Mouse (Mus musculus) intestine, embryonic 15.5 days (tissue): ENCODE results near the gene Gnai3. TPM values are rescaled to one million over a fixed set of nuclear protein-coding genes. Genes with fewer than 3 reads are reported as not detected.

Experiments
- ATAC-seq: fragments of 200-750 bp; cut with Nextera tagmentation; 2 replicates; pipeline ENCODE4 v1.8.0; 2017; ENCODE audit warnings: moderate TSS enrichment, moderate library complexity
- H3K27ac ChIP-seq: fragments of 300-500 bp; sonication (generic); 2 replicates; pipeline ENCODE4 v1.5.1; 2015; ENCODE audit warnings: mild to moderate bottlenecking, inconsistent platforms
- H3K27me3 ChIP-seq: fragments of 300-500 bp; sonication (generic); replicated peaks from 2 replicates; pipeline ENCODE4 v1.6.1; 2015; ENCODE audit warnings: inconsistent platforms
- H3K36me3 ChIP-seq: fragments of 300-500 bp; sonication (generic); 2 replicates; pipeline ENCODE4 v1.6.1; 2015; ENCODE audit warnings: inconsistent platforms
- H3K4me1 ChIP-seq: fragments of 300-500 bp; sonication (generic); replicated peaks from 2 replicates; pipeline ENCODE4 v1.6.1; 2015; ENCODE audit warnings: inconsistent platforms
- H3K4me2 ChIP-seq: fragments of 300-500 bp; sonication (generic); replicated peaks from 2 replicates; pipeline ENCODE4 v1.6.1; 2015; ENCODE audit warnings: mild to moderate bottlenecking, inconsistent platforms
- H3K4me3 ChIP-seq: fragments of 300-500 bp; sonication (generic); replicated peaks from 2 replicates; pipeline ENCODE4 v1.5.1; 2015; ENCODE audit warnings: inconsistent platforms
- H3K9ac ChIP-seq: fragments of 300-500 bp; sonication (generic); 2 replicates; pipeline ENCODE4 v1.6.1; 2015; ENCODE audit warnings: inconsistent platforms
- H3K9me3 ChIP-seq: fragments of 300-500 bp; sonication (generic); 2 replicates; pipeline ENCODE4 v1.6.1; 2016; ENCODE audit warnings: inconsistent platforms
- WGBS: fragments of 180-500 bp; shearing (Covaris S2); methylation state at CpG from one replicate; pipeline ENCODE4 v1.1.7; 2015; 5-methylcytosine and 5-hydroxymethylcytosine counted together
- polyA plus RNA-seq: library from polyadenylated mRNA; unstranded; fragments of >200 nt; fragmentation: Nextera tagmentation; extraction: Ambion mirVana; gene quantifications from 2 replicates; pipeline ENCODE4 v1.2.1, GENCODE M21; 2015

Gnai3 gene
- 165 and 183 TPM in 2 replicates for polyA plus RNA-seq

DNA sequence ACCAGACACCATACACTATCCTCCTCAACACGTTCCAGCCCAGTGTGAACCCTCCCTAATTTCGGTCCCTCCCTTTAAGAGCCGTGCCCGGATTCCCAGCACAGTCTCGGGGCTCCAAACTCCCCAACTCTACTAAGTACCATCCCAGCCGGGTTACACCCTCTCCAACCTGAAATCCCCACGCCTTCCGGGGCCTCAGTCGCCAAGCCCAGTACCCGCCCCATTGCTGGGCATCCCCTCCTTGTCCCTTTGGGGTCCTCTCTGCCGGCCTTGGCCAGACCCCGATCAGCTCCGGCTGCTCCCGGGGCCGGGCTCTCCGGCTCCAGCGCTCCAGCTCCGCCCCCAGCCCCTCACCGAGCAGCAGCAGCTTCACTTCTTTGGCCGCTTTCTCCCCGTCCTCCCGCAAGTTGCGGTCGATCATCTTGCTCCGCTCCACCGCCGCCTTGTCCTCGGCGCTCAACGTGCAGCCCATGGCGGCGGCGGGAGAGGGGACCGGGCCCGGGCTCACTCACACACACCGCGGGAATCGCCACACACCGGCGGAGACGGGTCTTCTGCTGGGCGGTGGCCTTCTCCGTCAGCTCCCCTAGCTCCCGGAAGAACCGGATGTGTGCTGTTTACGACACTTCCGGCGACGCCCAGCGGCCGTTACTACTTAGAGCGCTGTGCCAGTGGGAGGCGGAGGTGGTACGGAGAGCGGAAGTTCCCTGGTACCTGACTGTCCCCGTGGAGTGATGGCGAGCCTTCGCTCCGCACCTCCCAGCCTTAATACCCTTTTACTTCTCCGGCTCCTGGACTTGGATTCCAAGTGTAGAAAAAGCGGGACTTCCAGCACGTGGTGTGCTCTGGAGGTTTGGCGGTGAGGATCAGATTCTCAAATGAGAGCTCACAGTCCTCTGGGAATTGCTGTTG is at the start of gene Gnai3:
Gnai3 (minus strand) TSS at position 613 of the 912 bp plus-strand sequence.
- WGBS, result under 1% methylated on average over 63 of the region's 63 CpGs
- Histone ChIP-seq H3K4me1 (peaks cover 4% of the 10 kb centered on the region; the same call in 1 of the 2 replicates), H3K9ac (peak within 1 kb of the TSS; percentile 95), H3K4me3 (peak within 1 kb of the TSS; percentile 98), H3K4me2 (peak within 1 kb of the TSS; percentile 76), H3K9me3 (no peaks in the 10 kb centered on the region), H3K36me3 (no peaks in the 10 kb centered on the region), H3K27ac (peak within 1 kb of the TSS; percentile 93), H3K27me3 (no peaks in the 10 kb centered on the region)
- ATAC-seq, result peak; percentile 98

- ATAC-seq, result no peak
- Histone ChIP-seq H3K27ac (no peak overlapping the region), H3K9me3 (no peaks in the 10 kb centered on the region), H3K4me3 (no peak overlapping the region), H3K4me2 (no peak overlapping the region), H3K27me3 (no peaks in the 10 kb centered on the region), H3K4me1 (peaks cover 20% of the 10 kb centered on the region), H3K36me3 (no peaks in the 10 kb centered on the region), H3K9ac (no peak overlapping the region)
- WGBS, result 88% methylated on average over 4 of the region's 4 CpGs
Observed at GRCm38 (mm10) chr3:108195287-108195686, 49.3 kb upstream of the Gnai3 start.

- H3K27me3 ChIP-seq, result no peaks in the 10 kb centered on the region
- H3K4me2 ChIP-seq, result no peak overlapping the region
- no peak overlapping the region for H3K4me3 ChIP-seq
- no peaks in the 10 kb centered on the region for H3K9me3 ChIP-seq
- no peak overlapping the region for H3K27ac ChIP-seq
- no peak overlapping the region for H3K9ac ChIP-seq
- WGBS, result 45% methylated on average over 4 of the region's 4 CpGs
- no peaks in the 10 kb centered on the region for H3K36me3 ChIP-seq
- ATAC-seq, result no peak
- H3K4me1 ChIP-seq, result peaks cover 26% of the 10 kb centered on the region
Observed at GRCm38 (mm10) chr3:108193686-108194085, 47.7 kb upstream of the Gnai3 start.

GRCm38 (mm10) chr3:108189897-108190296 is 44.0 kb upstream of the Gnai3 start:
- Histone ChIP-seq H3K4me2 (peak overlapping the region; percentile 29), H3K36me3 (no peaks in the 10 kb centered on the region), H3K4me1 (peaks cover 23% of the 10 kb centered on the region), H3K27ac (0 out of 2 replicates have a peak overlapping the region, but pooled peaks have one; percentile 24), H3K4me3 (no peak overlapping the region), H3K9ac (no peak overlapping the region), H3K27me3 (no peaks in the 10 kb centered on the region), H3K9me3 (no peaks in the 10 kb centered on the region)
- WGBS, result 18% methylated on average over 5 of the region's 5 CpGs
- no peak for ATAC-seq

DNA sequence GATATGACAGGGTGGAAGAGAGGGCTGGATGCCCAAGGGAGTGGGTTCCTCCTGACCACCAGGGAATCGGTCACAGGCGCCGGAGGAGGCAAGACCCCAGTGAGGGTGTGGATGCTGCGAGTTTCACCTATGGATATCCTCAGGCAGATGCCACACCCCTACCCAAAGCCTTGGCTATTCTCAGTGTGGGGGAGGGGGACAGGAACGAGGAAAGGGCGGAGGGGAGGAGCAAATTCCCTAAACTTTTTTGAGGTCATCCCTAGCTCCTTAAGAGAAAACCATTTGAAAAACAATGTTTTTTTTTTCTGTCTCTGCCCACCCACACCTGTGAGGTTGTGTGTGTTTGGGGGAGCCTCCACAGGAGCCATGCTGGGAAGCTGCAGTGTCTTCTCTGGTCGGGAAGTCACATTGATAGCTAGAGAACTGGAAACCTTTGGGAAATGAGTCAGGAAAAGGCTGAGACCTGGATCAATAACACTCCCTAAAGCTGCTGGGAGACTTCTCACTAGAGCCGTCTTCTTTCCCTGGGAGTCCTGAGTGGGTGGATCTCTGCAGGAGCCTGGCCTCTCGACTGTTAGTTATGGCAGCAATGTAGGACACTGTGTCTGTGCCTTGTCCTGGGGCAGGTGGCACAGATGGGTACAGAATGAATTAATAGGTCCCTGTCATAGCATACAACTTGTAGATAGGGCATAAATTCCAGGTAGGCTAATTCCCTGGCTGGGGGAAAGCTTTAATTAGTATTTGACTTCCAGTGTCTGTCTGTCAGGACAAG is 43.0 kb upstream of the Gnai3 start:
- H3K36me3 ChIP-seq, result no peaks in the 10 kb centered on the region
- no peaks in the 10 kb centered on the region for H3K9me3 ChIP-seq
- peaks cover 23% of the 10 kb centered on the region for H3K4me1 ChIP-seq
- no peaks in the 10 kb centered on the region for H3K27me3 ChIP-seq
- no peak overlapping the region for H3K27ac ChIP-seq
- no peak for ATAC-seq
- 73% methylated on average over 9 of the region's 9 CpGs for WGBS
- H3K4me3 ChIP-seq, result no peak overlapping the region
- no peak overlapping the region for H3K4me2 ChIP-seq
- H3K9ac ChIP-seq, result no peak overlapping the region

GRCm38 (mm10) chr3:108187111-108187795 is 41.3 kb upstream of the Gnai3 start:
- no peak overlapping the region for H3K27ac ChIP-seq
- 74% methylated on average over 20 of the region's 20 CpGs for WGBS
- H3K27me3 ChIP-seq, result no peaks in the 10 kb centered on the region
- H3K4me2 ChIP-seq, result peak overlapping the region; percentile 94
- peak overlapping the region; percentile 71; the same call in 1 of the 2 replicates for H3K4me3 ChIP-seq
- H3K9me3 ChIP-seq, result no peaks in the 10 kb centered on the region
- peaks cover 19% of the 10 kb centered on the region for H3K4me1 ChIP-seq
- H3K9ac ChIP-seq, result no peak overlapping the region; the same call in 1 of the 2 replicates
- ATAC-seq, result 0 out of 2 replicates have a peak, but pooled peaks have one; percentile 2
- no peaks in the 10 kb centered on the region for H3K36me3 ChIP-seq

DNA sequence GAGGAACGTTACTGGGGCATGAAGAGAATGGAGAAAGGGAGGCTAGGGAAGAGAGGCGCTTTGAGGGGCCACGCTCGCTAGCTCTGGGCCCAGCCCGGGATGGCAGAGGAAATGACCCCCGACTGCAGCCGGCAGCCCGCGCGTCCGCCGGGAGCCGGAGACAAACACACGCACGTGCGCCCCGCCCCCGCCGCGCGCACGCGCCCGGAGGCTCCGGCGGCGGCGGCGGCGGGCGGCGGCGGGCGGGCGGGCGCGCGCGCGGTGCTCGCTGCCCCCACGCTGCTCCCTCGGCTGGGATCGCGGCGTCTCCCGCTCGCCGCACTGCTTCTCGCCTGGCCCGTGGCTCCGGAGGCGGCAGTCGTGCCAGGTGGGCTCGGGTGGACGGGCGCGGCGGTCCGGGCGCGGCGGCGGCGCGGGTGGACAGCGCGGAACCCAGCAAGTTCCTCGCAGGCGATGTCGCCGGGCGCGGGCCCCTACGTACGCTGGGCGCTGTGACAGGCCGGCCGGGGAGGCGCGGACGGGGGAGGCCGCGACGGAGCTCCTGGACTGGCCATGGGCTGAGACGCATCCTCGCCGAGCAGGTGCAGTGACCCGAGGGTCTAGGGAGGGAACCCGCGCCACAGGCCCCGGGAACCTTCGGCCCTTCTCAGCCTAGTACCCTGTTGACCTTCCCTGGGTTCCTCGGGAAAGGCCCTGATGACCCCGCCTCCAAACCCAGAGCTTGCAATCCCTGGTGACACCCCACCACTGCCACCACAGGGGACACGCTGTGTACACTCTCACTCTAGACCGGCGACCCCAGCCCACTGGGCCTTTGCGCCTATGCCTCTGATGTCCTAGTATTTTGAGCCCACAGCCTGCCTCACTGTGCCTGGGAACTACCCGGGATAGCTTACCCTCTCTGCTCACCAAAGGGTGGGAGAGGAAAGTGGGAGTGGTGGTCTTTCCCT is 40.4 kb upstream of the Gnai3 start, which contains the start of gene Amigo1:
Amigo1 (plus strand) TSS at position 238 of the 950 bp plus-strand sequence.
- Histone ChIP-seq H3K27ac (no peak within 1 kb of the TSS), H3K9ac (peak within 1 kb of the TSS; percentile 71), H3K4me2 (peak within 1 kb of the TSS; percentile 94), H3K27me3 (no peaks in the 10 kb centered on the region), H3K4me1 (peaks cover 17% of the 10 kb centered on the region; the same call in 1 of the 2 replicates), H3K36me3 (no peaks in the 10 kb centered on the region), H3K9me3 (no peaks in the 10 kb centered on the region), H3K4me3 (peak within 1 kb of the TSS; percentile 71)
- ATAC-seq, result peak; percentile 67
- 2% methylated on average over 90 of the region's 100 CpGs for WGBS

- Histone ChIP-seq H3K4me2 (peak overlapping the region; percentile 94), H3K27me3 (no peaks in the 10 kb centered on the region), H3K36me3 (no peaks in the 10 kb centered on the region), H3K9ac (peak overlapping the region; percentile 71), H3K27ac (no peak overlapping the region), H3K4me3 (peak overlapping the region; percentile 71), H3K4me1 (peaks cover 17% of the 10 kb centered on the region; the same call in 1 of the 2 replicates), H3K9me3 (no peaks in the 10 kb centered on the region)
- 0 out of 2 replicates have a peak, but pooled peaks have one; percentile 50 for ATAC-seq
- WGBS, result 2% methylated on average over 16 of the region's 16 CpGs
Observed at GRCm38 (mm10) chr3:108185460-108186097, 39.6 kb upstream of the Gnai3 start.

DNA sequence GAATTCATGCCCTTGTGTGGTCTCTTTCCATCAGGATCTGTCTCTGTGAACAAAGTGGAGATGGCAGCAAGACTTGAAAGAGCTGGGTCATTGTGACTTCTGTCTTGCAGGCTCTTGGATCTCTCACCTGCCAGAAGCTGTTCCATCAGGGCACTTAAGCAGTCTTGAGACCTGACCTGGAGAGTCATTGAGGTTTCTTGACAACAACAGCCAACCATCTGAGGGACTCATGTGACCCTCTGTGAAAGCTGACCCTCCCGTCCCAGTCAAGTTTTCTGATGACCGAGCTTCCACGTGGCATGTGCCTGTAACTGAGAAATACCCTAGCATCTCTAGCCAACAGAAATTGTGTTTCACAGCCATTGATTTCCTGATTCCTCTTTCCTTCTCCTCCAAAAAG is 38.8 kb upstream of the Gnai3 start:
- Histone ChIP-seq H3K9me3 (no peaks in the 10 kb centered on the region), H3K27ac (no peak overlapping the region), H3K4me1 (peaks cover 17% of the 10 kb centered on the region; the same call in 1 of the 2 replicates), H3K4me2 (no peak overlapping the region), H3K9ac (no peak overlapping the region), H3K4me3 (no peak overlapping the region), H3K36me3 (no peaks in the 10 kb centered on the region), H3K27me3 (no peaks in the 10 kb centered on the region)
- no peak for ATAC-seq
- 74% methylated on average over 3 of the region's 3 CpGs for WGBS

- no peaks in the 10 kb centered on the region for H3K9me3 ChIP-seq
- no peak for ATAC-seq
- H3K36me3 ChIP-seq, result no peaks in the 10 kb centered on the region
- H3K4me1 ChIP-seq, result peaks cover 1% of the 10 kb centered on the region; the same call in 1 of the 2 replicates
- no peak overlapping the region for H3K4me3 ChIP-seq
- 60% methylated on average over 2 of the region's 2 CpGs for WGBS
- H3K9ac ChIP-seq, result no peak overlapping the region
- no peak overlapping the region for H3K27ac ChIP-seq
- H3K27me3 ChIP-seq, result no peaks in the 10 kb centered on the region
- H3K4me2 ChIP-seq, result no peak overlapping the region
Observed at GRCm38 (mm10) chr3:108180514-108180913, 34.6 kb upstream of the Gnai3 start.
